Mouse (Mus musculus) testis, postnatal 14 days (tissue): ENCODE data around the gene Apol7c.
A peak's percentile ranks its signal among the peaks of the same experiment; 100 is the strongest.
"Not testable (repeated sequence)": the region's sequence is repeated elsewhere in the genome, so short reads cannot be mapped to it uniquely, and the experiment has no call there.

Experiments used
- DNase-seq: peaks from one replicate; pipeline ENCODE4 v3.0.0; 2021; ENCODE audit warnings: low spot score

Apol7c gene

GRCm38 (mm10) chr15:77533216-77533615 lies at the start of gene Apol7c:
Gene Apol7c, minus strand, starts transcription at chr15:77533316.
- no peak for DNase-seq

DNA sequence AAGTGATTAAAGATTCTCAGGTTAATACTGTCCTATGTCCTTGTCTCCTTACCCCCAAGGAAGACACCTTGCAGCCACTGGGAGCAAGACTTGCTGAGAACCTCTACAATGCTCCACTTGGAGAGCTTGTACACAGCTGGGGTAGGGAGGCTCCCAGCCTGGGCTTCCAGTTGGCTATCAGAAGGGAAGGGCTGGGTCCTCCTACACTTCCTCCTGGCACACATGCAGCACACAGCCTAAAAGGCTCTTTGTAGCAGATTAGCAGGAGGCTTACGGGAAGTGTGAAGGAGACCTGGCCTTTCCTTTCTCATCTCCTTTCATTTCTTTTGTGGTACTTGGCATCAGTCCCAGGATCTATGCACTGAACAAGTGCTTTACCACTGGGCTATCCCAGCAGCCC lies 48.6 kb upstream of the Apol7c start:
- DNase-seq: peak; percentile 38

- no peak for DNase-seq
Observed at GRCm38 (mm10) chr15:77579311-77579710, 46.2 kb upstream of the Apol7c start.

GRCm38 (mm10) chr15:77578801-77579200 lies 45.7 kb upstream of the Apol7c start:
- no peak for DNase-seq

- DNase-seq: no peak
Observed at GRCm38 (mm10) chr15:77563219-77563618, 30.1 kb upstream of the Apol7c start.

DNA sequence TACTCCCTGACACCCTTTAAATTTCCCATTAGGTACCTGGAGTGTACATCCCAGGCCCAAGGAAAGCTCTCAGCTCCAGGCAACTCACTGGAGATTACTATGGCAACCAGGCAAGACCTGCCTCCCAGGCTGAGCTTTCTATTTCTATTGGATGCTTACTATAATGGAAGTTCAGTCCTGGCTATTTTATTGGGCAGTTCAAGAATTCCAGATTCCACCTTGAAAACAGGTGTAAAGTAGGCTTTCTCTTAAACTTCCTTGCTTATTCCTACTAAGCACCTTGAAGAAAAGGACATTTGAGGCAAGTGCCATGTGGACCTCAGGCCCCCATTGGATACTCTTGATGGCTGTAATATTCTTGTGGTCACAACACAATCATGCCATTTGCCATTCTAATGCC lies 28.7 kb upstream of the Apol7c start, which contains the start of gene 1700025B11Rik:
TSS of gene 1700025B11Rik (minus strand) at position 101 of the 400 bp plus-strand sequence.
- DNase-seq: no peak

GRCm38 (mm10) chr15:77539221-77539620 lies 6.1 kb upstream of the Apol7c start:
- not testable (repeated sequence) for DNase-seq

DNA sequence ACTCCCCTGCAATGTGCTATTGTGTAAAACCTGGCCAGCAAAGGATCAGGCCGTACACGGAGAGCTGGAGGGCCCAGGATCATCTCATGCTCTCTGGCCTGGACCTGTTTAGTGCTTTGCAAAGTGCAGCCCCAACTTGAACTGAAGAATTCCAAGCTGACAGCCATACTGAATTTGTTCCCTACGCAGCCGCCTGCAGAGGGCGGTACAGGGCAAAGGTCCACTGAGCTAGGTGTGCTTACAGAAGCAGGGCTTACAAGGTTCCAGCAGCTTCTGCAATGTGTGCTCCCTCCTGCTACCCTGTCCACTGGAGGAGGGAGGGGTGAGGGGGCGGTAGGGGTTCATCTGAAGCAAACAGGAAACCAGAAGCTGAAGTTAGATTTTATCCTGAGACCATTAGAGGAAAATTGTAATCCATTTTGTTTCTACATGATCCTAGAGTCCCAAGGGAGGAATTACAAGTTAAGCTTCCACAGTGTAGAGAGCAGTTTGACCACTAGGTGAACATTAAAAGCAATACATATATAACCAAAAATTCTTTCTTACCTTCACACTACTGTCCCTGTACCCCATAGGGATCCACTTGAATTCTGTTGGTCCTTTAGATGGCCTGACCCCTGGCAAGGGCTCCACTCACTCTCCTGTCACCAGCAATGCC lies 9.8 kb downstream of the Apol7c start:
- DNase-seq: not testable (repeated sequence)

DNA sequence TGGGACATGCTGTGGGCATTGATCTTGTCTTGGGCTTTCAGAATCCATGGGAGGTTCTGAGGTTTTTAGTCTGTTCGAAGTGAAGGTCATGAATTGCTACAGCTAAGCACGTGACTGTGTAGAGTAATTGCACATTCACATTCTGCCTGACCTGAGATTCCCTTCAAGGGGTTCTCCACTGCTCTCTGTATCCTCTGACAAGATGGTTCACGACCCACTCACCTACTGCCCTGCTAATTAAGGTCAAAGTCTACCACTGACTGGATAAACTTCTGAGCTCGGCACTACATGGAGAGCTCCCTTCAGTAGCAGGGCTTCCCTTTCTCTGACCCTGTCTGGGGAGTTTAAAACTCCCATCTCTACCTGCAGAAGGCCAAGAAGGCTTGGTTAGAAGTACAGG lies 12.5 kb downstream of the Apol7c start:
- DNase-seq: not testable (repeated sequence)

DNA sequence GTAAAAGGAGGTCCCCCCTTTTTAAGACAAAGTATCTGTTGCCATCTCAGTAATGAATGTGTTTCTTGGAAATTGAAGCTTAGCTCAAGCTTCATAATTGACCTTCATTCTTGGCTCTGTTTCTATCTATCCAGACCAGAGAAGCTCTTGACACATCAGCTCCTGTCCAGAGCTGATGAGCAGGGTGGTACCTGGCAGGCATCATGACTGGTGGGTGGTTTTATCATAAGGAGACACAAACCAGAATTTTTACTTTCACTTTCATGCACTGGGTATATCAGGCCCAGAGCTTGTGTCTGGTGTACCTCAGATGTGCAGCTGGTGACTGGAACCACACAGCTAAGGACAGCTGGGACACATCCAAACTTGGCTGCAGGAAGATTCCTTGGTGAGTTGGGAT lies 25.1 kb downstream of the Apol7c start, which contains the start of gene Apol11a:
TSS of gene Apol11a (plus strand) at position 306 of the 400 bp plus-strand sequence.
- not testable (repeated sequence) for DNase-seq

- DNase-seq: not testable (repeated sequence)
Observed at GRCm38 (mm10) chr15:77494694-77495093, 38.4 kb downstream of the Apol7c start.

- DNase-seq: not testable (repeated sequence)
Observed at GRCm38 (mm10) chr15:77493181-77493580, 39.9 kb downstream of the Apol7c start.

DNA sequence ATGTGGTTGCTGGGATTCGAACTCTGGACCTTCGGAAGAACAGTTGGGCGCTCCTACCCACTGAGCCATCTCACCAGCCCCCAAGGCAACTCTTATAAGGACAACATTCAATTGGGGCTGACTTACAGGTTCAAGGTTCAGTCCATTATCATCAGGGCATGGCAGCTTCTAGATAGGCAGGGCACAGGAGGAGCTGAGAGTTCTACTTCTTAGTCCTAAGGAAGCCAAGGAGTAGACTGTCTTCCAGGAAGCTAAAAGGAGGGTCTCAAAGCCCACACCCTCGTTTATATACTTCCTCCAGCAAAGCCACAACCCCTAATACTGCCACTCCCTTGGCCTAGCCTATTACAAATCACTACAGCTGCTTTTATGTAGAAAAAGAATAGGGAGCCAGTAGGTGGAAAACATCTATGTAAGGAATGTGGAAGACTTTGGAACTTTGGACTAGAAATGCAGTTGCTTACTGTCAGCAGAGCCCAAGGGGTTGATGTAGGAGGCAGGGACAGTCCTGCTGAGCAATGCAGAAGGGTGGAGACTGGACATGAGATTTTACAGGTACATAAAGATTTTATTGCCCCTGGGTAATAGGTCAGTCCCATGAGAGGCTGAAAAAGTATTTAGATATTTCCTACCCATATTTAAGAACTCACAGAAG lies 50.8 kb downstream of the Apol7c start:
- no peak for DNase-seq

GRCm38 (mm10) chr15:77476693-77477092 lies 56.4 kb downstream of the Apol7c start, which contains the start of gene Apol10a:
Gene Apol10a, plus strand, starts transcription at chr15:77477047.
- not testable (repeated sequence) for DNase-seq
